Mouse (Mus musculus): ENCODE measurements at regions not wholly inside any gene's neighbourhood (a gene's known extent, or its start where the extent isn't known, plus 50 kb on each side); places are given as distances from the start of the nearest gene placed in this dataset.

DNA sequence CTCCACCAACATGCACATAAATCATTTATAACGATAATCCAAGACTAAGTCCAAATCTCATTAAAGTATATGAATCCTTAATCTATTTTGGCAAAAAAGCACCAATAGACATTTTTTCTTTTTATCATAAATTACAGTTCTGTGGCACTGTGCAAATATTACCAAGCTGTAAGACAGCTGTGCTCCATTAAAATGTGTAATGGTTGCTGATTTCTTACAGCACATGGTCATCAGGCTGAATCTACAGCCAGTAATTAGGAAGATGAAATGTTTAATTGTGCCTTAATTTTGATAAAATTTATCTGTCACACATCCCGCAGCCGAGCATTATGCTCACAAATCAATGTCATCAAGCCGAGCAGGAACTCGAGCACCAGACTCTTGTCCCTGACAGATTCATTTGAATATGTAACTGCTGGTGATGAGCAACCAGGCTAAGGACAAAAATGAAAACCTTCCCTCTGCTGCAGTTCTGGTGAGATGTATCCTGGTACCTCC is 722.0 kb downstream of the Cypt12 start:
- Histone ChIP-seq H3K9me3 (ENCODE audit: low read length) (no peaks in the 10 kb centered on the region), H3K9ac (replicated peaks) (no peak overlapping the region), H3K4me3 (ENCODE audit: low read depth, low read length) (no peak overlapping the region), H3K4me2 (ENCODE audit: low read depth, low read length) (no peak overlapping the region), H3K27ac (ENCODE audit: low read depth) (no peak overlapping the region), H3K27me3 (ENCODE audit: insufficient read depth, low read length) (no peaks in the 10 kb centered on the region), H3K4me1 (ENCODE audit: insufficient read depth) (no peaks in the 10 kb centered on the region), H3K36me3 (replicated peaks; ENCODE audit: insufficient read depth, low read length) (no peaks in the 10 kb centered on the region)
- no peak for ATAC-seq
- DNase-seq: no peak
- TF ChIP-seq EP300 (IDR thresholded peaks at IDR 0.05; ENCODE audit: low read depth) (no peak), CTCF (IDR thresholded peaks at IDR 0.05; ENCODE audit: low read depth) (no peak)
- WGBS (ENCODE audit: insufficient replicate concordance): 80% methylated on average over 5 of the region's 5 CpGs

DNA sequence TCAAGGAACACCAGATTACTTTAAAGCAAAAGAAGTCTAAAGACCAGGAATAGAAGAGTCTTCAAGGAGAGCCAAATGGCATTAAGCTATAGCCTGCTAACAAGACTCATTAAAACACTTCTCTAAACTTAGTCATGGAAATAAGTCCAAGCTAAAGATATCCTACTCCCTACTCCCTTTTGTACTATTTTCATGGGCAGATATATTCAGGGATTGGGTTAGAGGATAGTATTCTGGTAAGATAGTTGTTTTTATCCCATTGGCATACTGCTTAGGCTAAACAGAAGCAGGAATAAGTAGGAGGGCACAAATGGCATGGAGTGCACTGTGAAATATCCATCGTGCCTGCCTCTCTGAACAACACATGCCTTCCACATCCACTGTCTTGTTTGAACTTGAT is 723.5 kb downstream of the Cypt12 start:
- Histone ChIP-seq H3K4me1 (ENCODE audit: insufficient read depth) (no peaks in the 10 kb centered on the region), H3K4me3 (ENCODE audit: low read depth, low read length) (no peak overlapping the region), H3K4me2 (ENCODE audit: low read depth, low read length) (no peak overlapping the region), H3K27ac (ENCODE audit: low read depth) (no peak overlapping the region), H3K9ac (replicated peaks) (no peak overlapping the region), H3K27me3 (ENCODE audit: insufficient read depth, low read length) (no peaks in the 10 kb centered on the region), H3K9me3 (ENCODE audit: low read length) (no peaks in the 10 kb centered on the region), H3K36me3 (replicated peaks; ENCODE audit: insufficient read depth, low read length) (no peaks in the 10 kb centered on the region)
- DNase-seq (no peak), ATAC-seq (no peak)
- 75% methylated on average over 1 of the region's 1 CpGs for WGBS (ENCODE audit: insufficient replicate concordance)
- TF ChIP-seq CTCF (IDR thresholded peaks at IDR 0.05; ENCODE audit: low read depth): no peak

DNA sequence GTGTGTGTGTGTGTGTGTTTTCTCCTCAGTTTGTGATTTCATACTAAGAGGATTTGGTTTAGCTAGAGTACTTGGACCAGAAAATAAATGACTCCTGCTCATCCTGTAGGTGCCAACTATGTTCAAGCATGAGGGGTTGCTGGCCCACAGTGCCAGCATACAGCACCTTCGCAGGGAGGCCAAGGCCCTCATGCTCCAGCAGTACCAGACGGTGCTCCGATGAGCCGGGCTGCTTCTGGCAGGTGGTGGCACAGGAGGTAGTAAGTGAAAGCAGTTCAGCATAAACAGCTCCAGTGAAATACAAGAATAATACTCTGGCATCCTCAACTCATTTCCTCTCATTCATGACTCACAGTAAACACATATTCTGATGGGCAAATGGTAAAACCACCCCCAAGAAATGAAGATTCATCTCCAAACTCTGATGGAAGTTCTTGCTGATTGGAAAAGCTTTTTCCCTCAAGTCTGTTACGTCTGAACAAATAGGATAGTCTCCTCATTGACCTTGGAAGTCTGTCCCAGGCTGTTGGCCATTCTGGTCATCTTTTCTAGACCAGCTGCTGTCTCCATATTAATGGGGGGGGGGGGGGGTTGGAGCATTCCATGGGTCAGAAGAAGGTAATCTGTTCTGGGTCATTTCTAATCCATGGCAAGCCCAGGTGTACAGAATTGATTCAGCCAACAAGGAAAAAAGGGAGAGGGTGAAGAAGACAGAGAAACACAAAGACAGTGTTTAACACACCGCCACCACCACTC is 735.3 kb downstream of the Cypt12 start:
- Histone ChIP-seq H3K27me3 (ENCODE audit: insufficient read depth, low read length) (no peaks in the 10 kb centered on the region), H3K4me3 (ENCODE audit: low read depth, low read length) (no peak overlapping the region), H3K4me2 (ENCODE audit: low read depth, low read length) (no peak overlapping the region), H3K4me1 (ENCODE audit: insufficient read depth) (no peaks in the 10 kb centered on the region), H3K36me3 (replicated peaks; ENCODE audit: insufficient read depth, low read length) (no peaks in the 10 kb centered on the region), H3K9me3 (ENCODE audit: low read length) (no peaks in the 10 kb centered on the region), H3K9ac (replicated peaks) (no peak overlapping the region), H3K27ac (ENCODE audit: low read depth) (no peak overlapping the region)
- no peak for TF ChIP-seq EP300 (IDR thresholded peaks at IDR 0.05; ENCODE audit: low read depth)
- no peak for TF ChIP-seq CTCF (IDR thresholded peaks at IDR 0.05; ENCODE audit: low read depth)
- DNase-seq: no peak
- no peak for ATAC-seq
- WGBS (ENCODE audit: insufficient replicate concordance): 81% methylated on average over 6 of the region's 6 CpGs

DNA sequence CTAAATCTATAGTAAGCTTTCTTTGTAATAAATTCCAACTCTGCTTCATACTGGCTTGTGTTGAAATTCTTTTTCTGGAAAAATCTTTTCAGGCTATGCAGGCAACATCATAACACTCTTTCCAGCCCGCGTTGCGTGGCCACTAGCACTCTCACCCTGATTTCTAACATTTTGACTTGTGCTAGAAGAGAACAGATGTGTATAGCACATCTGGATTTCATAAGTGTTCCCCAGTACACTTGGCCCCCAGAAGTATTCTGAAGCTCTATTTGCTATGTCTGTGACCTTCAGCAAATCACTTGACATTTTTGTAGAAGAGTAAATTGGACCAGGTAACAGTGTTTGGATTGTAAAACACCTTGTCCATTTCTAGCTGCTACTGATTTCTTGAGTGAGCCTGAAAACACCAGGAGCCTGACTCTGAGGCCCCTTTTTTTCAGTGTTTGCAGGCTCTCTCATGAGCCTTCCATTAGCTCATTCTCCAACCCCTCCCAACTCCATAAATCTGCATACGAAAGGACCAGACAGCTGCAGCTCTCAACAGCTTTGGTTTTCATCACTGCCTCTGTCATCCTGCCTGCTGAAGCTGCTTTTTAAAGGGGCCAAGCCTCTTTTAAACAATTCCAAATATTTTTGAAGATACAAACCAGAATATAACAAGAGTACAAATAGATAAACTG is 747.0 kb downstream of the Cypt12 start:
- 83% methylated on average over 4 of the region's 4 CpGs for WGBS (ENCODE audit: insufficient replicate concordance)
- Histone ChIP-seq H3K9ac (replicated peaks) (no peak overlapping the region), H3K9me3 (ENCODE audit: low read length) (no peaks in the 10 kb centered on the region), H3K36me3 (replicated peaks; ENCODE audit: insufficient read depth, low read length) (no peaks in the 10 kb centered on the region), H3K4me1 (ENCODE audit: insufficient read depth) (no peaks in the 10 kb centered on the region), H3K27ac (ENCODE audit: low read depth) (no peak overlapping the region), H3K27me3 (ENCODE audit: insufficient read depth, low read length) (no peaks in the 10 kb centered on the region), H3K4me3 (ENCODE audit: low read depth, low read length) (no peak overlapping the region), H3K4me2 (ENCODE audit: low read depth, low read length) (no peak overlapping the region)
- ATAC-seq: no peak
- no peak for TF ChIP-seq EP300 (IDR thresholded peaks at IDR 0.05; ENCODE audit: low read depth)
- no peak for TF ChIP-seq CTCF (IDR thresholded peaks at IDR 0.05; ENCODE audit: low read depth)
- DNase-seq: no peak

DNA sequence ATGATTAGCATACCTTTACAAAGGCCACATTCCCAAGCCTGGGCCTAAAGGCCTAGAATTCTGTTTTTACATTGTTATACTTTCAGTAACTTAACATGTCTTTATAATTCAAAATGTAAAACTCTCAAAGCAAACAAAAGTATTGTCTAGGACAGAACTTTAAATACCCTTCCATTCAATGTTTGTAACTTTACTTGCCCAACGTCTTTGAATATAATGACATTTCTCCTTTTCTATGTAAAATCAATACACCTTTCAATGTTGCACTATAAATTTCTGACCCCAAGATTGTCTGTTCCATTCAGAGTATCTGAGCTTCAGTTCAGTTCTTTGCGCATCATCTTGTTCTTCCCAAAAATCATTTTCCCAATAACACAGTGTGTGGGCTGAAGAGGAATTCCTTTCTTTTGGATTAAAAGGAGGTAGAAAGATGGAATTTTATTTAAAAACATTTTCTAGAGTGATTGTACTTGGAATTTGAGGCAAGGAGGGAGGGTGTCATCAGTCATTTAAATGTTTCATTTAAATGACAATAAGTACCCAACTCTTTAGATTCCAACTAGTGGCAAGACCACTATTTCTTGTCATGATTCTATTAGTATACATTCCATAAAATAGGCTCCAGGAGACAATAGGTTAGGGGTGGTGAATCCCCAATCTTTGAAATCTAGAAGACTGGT is 748.9 kb downstream of the Cypt12 start:
- Histone ChIP-seq H3K9me3 (ENCODE audit: low read length) (no peaks in the 10 kb centered on the region), H3K4me3 (ENCODE audit: low read depth, low read length) (no peak overlapping the region), H3K27me3 (ENCODE audit: insufficient read depth, low read length) (no peaks in the 10 kb centered on the region), H3K36me3 (replicated peaks; ENCODE audit: insufficient read depth, low read length) (no peaks in the 10 kb centered on the region), H3K4me1 (ENCODE audit: insufficient read depth) (no peaks in the 10 kb centered on the region), H3K27ac (ENCODE audit: low read depth) (no peak overlapping the region), H3K9ac (replicated peaks) (no peak overlapping the region), H3K4me2 (ENCODE audit: low read depth, low read length) (no peak overlapping the region)
- WGBS (ENCODE audit: insufficient replicate concordance): 80% methylated on average over 2 of the region's 2 CpGs
- DNase-seq (no peak), ATAC-seq (no peak)
- TF ChIP-seq CTCF (IDR thresholded peaks at IDR 0.05; ENCODE audit: low read depth): no peak
- TF ChIP-seq EP300 (IDR thresholded peaks at IDR 0.05; ENCODE audit: low read depth): no peak

DNA sequence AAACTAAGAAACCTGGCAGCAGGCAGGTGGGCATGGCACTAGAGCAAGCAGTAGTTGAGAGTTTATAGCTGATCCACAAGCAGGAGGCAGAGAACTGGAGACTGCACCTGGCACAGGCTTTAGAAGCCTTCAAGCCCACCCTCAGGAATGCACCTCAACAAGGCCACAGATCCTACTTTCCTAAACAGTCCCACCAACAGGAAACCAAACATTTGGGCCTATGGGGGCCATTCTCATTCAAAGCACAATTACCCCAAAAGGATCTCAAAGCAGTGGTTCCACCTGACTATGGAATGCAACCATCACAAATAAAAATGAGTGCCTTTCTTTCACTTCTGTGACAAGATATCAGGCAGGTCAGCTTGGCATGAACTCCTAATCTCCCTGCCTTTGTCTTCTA is 749.9 kb downstream of the Cypt12 start:
- no peak overlapping the region for H3K27ac ChIP-seq (ENCODE audit: low read depth)
- H3K9ac ChIP-seq (replicated peaks): no peak overlapping the region
- H3K36me3 ChIP-seq (replicated peaks; ENCODE audit: insufficient read depth, low read length): no peaks in the 10 kb centered on the region
- DNase-seq (no peak), ATAC-seq (no peak)
- H3K4me2 ChIP-seq (ENCODE audit: low read depth, low read length): no peak overlapping the region
- H3K27me3 ChIP-seq (ENCODE audit: insufficient read depth, low read length): no peaks in the 10 kb centered on the region
- H3K4me3 ChIP-seq (ENCODE audit: low read depth, low read length): no peak overlapping the region
- TF ChIP-seq CTCF (IDR thresholded peaks at IDR 0.05; ENCODE audit: low read depth) (no peak), EP300 (IDR thresholded peaks at IDR 0.05; ENCODE audit: low read depth) (no peak)
- H3K9me3 ChIP-seq (ENCODE audit: low read length): no peaks in the 10 kb centered on the region
- H3K4me1 ChIP-seq (ENCODE audit: insufficient read depth): no peaks in the 10 kb centered on the region

All from liver, postnatal 0 days (tissue).